Mouse (Mus musculus): ENCODE data around the gene Ptgdr2. TPM values are rescaled to one million over a fixed set of nuclear protein-coding genes. Genes with fewer than 3 reads are reported as not detected.

Gene Ptgdr2
- polyA plus RNA-seq, 1 experiment from 2014 or later: 0.18 TPM

DNA sequence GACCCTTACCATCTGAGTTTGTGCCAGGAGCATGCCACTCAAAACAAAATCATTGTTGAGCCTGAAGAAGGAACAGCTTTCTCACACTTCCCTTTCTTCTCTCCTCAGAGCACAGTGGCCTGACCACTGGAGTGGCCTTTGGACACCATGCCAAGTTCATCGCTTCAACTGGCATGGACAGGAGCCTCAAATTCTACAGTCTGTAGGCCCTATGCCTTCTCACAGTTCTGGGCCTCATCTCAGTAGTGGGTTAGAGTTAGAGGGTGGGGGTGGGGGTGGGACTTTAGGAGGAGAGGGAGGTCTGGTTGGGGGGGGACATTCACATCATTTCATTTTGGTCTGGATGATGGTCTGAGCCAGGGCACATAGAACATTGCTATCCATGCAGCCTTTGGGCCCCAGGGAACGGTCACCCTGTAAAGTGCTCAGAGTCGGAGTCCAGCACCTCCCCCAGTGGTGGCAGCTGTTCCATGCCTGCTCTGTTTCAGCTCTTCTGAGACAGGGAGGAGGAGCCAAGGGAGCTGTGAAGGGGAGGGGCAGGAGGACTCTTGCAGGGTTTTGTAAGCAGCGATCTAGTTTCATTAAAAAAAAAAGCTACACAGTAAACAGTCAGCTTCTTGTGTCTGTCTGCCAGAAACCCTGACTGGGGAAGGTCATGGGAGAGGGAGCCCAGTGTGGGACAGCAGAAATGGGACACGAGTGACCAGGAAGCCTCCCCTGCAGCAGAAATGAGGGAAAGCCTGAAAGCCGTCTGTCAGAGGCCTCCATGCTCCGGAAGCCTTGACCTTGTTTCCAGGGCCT lies 31.8 kb upstream of the Ptgdr2 start:
- Histone ChIP-seq H3K4me3 (replicated peaks; ENCODE audit: low read depth, low read length) (no peak overlapping the region), H3K4me2 (ENCODE audit: low read length) (no peak overlapping the region), H3K9ac (replicated peaks; ENCODE audit: low read length) (no peak overlapping the region), H3K4me1 (ENCODE audit: control insufficient read depth, insufficient read depth, low read length) (no peaks in the 10 kb centered on the region), H3K27me3 (ENCODE audit: control insufficient read depth, insufficient read depth, low read length) (no peaks in the 10 kb centered on the region), H3K36me3 (ENCODE audit: control insufficient read depth, insufficient read depth, low read length) (peaks cover 76% of the 10 kb centered on the region), H3K9me3 (ENCODE audit: control insufficient read depth, low read length) (no peaks in the 10 kb centered on the region), H3K27ac (replicated peaks; ENCODE audit: low read depth, low read length) (no peak overlapping the region)
- no peak for ATAC-seq (ENCODE audit: low FRiP score, low TSS enrichment)
- WGBS: 70% methylated on average over 7 of the region's 7 CpGs
- DNase-seq: no peak

DNA sequence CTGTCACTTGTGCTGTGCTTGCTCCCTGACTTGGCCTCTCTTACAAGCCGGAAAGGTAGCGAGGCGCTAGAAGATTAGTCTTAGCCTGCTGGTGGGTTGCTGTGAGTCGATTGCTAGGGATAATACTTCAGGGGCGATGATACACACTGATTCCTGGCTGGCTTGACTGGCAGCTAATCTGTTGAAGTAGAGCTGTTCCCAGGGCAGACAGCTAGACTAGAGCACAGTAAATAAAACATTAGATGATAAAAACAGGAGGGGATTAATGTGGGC lies 31.3 kb upstream of the Ptgdr2 start:
- no peaks in the 10 kb centered on the region for H3K9me3 ChIP-seq (ENCODE audit: control insufficient read depth, low read length)
- ATAC-seq (ENCODE audit: low FRiP score, low TSS enrichment): no peak
- H3K9ac ChIP-seq (replicated peaks; ENCODE audit: low read length): no peak overlapping the region
- peaks cover 71% of the 10 kb centered on the region for H3K36me3 ChIP-seq (ENCODE audit: control insufficient read depth, insufficient read depth, low read length)
- DNase-seq: no peak
- H3K4me1 ChIP-seq (ENCODE audit: control insufficient read depth, insufficient read depth, low read length): no peaks in the 10 kb centered on the region
- H3K27me3 ChIP-seq (ENCODE audit: control insufficient read depth, insufficient read depth, low read length): no peaks in the 10 kb centered on the region
- 84% methylated on average over 5 of the region's 5 CpGs for WGBS
- H3K4me3 ChIP-seq (replicated peaks; ENCODE audit: low read depth, low read length): no peak overlapping the region
- H3K27ac ChIP-seq (replicated peaks; ENCODE audit: low read depth, low read length): no peak overlapping the region
- no peak overlapping the region for H3K4me2 ChIP-seq (ENCODE audit: low read length)

DNA sequence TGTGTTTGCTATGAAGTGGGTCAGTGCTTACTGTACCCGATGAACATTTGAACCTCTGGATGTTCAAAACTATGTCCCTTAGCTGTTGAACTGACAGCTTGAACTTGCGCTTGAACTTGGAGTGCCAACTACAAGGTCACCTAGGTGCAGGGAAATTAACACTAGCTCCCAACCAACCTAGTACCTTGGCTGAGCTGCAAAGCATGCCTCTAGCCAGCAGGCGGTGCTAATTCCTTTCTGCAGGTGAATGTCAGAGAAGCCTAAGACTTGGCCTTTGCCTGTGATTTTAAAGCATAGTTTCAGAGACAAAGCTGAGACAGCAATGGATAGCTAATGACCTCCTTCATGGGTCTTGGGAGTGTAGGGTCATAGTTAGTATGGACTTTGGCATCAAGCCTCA lies 29.1 kb upstream of the Ptgdr2 start:
- no peak overlapping the region for H3K4me3 ChIP-seq (replicated peaks; ENCODE audit: low read depth, low read length)
- no peak overlapping the region for H3K9ac ChIP-seq (replicated peaks; ENCODE audit: low read length)
- H3K36me3 ChIP-seq (ENCODE audit: control insufficient read depth, insufficient read depth, low read length): peaks cover 49% of the 10 kb centered on the region
- H3K27me3 ChIP-seq (ENCODE audit: control insufficient read depth, insufficient read depth, low read length): no peaks in the 10 kb centered on the region
- no peak overlapping the region for H3K27ac ChIP-seq (replicated peaks; ENCODE audit: low read depth, low read length)
- H3K4me1 ChIP-seq (ENCODE audit: control insufficient read depth, insufficient read depth, low read length): no peaks in the 10 kb centered on the region
- ATAC-seq (ENCODE audit: low FRiP score, low TSS enrichment) (no peak), DNase-seq (peak; percentile 77)
- no peaks in the 10 kb centered on the region for H3K9me3 ChIP-seq (ENCODE audit: control insufficient read depth, low read length)
- WGBS: 52% methylated on average over 3 of the region's 3 CpGs
- H3K4me2 ChIP-seq (ENCODE audit: low read length): no peak overlapping the region

DNA sequence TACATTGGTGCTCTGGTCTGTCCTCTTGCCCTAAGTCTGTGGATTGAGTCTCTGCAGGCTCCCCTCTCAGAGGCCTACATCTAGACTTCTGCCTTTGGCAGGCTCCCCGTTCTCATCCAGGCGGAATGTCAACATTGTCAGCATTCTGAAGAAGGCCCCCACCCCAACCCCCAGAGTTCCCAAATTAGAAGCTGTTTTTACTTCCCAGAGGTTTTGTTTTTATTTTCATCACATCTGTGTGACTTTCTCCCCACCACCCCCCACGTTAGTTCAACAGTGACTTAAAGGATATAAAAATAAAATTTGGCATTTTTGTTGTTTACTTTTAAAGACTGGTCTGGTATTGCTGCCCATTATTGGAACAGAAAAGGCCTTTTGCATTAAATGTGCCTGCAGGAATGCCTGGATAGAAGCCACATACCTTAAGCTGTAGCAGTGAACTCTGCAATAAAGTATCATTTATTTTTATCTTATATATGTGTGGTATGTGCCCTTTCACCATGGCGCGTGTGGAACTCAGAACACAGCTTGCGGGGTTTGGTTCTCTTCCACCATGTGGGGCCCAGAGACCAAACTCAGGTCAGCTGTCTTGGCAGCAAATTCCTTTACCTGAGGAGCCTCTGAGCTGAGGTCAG lies 27.8 kb upstream of the Ptgdr2 start:
- Histone ChIP-seq H3K4me3 (replicated peaks; ENCODE audit: low read depth, low read length) (no peak overlapping the region), H3K4me2 (ENCODE audit: low read length) (no peak overlapping the region), H3K9ac (replicated peaks; ENCODE audit: low read length) (no peak overlapping the region), H3K4me1 (ENCODE audit: control insufficient read depth, insufficient read depth, low read length) (no peaks in the 10 kb centered on the region), H3K36me3 (ENCODE audit: control insufficient read depth, insufficient read depth, low read length) (peaks cover 36% of the 10 kb centered on the region), H3K27ac (replicated peaks; ENCODE audit: low read depth, low read length) (no peak overlapping the region), H3K27me3 (ENCODE audit: control insufficient read depth, insufficient read depth, low read length) (no peaks in the 10 kb centered on the region), H3K9me3 (ENCODE audit: control insufficient read depth, low read length) (no peaks in the 10 kb centered on the region)
- ATAC-seq (ENCODE audit: low FRiP score, low TSS enrichment) (no peak), DNase-seq (no peak)
- 90% methylated on average over 6 of the region's 6 CpGs for WGBS

DNA sequence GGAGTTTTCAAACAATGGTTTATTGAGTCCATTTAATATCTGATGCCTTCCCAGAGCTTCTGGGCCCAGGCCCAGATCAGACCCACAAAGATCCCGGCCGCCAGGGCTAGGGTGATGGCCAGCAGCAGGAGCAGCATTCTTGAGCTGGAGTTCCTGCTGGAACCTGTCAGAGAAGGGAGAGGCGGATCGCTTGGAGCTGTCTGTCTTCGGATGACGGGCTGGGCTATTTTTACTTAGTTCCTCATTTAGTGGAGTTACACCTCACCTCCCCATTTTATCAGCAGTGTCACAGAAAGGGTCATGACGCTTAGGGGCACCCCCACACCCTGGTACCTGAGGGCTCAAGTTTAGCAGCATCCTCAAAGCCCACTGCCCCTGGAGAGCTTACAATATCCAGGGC lies 22.7 kb upstream of the Ptgdr2 start:
- Histone ChIP-seq H3K27me3 (ENCODE audit: control insufficient read depth, insufficient read depth, low read length) (no peaks in the 10 kb centered on the region), H3K4me2 (ENCODE audit: low read length) (no peak overlapping the region), H3K27ac (replicated peaks; ENCODE audit: low read depth, low read length) (no peak overlapping the region), H3K36me3 (ENCODE audit: control insufficient read depth, insufficient read depth, low read length) (no peaks in the 10 kb centered on the region; the same call in 1 of the 2 replicates), H3K9me3 (ENCODE audit: control insufficient read depth, low read length) (no peaks in the 10 kb centered on the region), H3K9ac (replicated peaks; ENCODE audit: low read length) (no peak overlapping the region), H3K4me3 (replicated peaks; ENCODE audit: low read depth, low read length) (no peak overlapping the region), H3K4me1 (ENCODE audit: control insufficient read depth, insufficient read depth, low read length) (no peaks in the 10 kb centered on the region)
- DNase-seq: no peak
- ATAC-seq (ENCODE audit: low FRiP score, low TSS enrichment): no peak
- WGBS: 84% methylated on average over 7 of the region's 7 CpGs

DNA sequence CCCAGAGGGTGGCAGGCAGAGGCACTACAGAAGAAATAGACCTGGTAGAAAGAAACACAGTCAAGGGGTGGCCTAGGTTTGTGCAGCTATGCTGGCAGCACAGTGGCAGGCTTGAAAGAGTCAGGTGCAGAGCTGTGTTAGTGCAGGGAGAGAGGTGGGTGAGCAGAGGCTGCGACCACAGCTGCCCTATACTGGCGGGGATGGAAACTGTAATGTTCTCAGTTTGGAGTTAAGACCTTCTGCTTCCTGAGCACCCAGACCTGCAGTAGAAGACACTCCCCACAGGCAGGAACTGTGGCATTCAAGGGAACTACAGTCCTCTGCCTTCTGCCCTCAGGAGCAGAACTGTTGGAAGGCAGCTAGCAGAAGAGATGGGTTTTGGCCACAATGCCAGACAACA lies 22.1 kb upstream of the Ptgdr2 start:
- WGBS: 76% methylated on average over 2 of the region's 2 CpGs
- no peaks in the 10 kb centered on the region for H3K27me3 ChIP-seq (ENCODE audit: control insufficient read depth, insufficient read depth, low read length)
- no peak overlapping the region for H3K27ac ChIP-seq (replicated peaks; ENCODE audit: low read depth, low read length)
- no peak for DNase-seq
- H3K4me2 ChIP-seq (ENCODE audit: low read length): no peak overlapping the region
- ATAC-seq (ENCODE audit: low FRiP score, low TSS enrichment): no peak
- H3K4me1 ChIP-seq (ENCODE audit: control insufficient read depth, insufficient read depth, low read length): no peaks in the 10 kb centered on the region
- H3K9me3 ChIP-seq (ENCODE audit: control insufficient read depth, low read length): no peaks in the 10 kb centered on the region
- H3K9ac ChIP-seq (replicated peaks; ENCODE audit: low read length): no peak overlapping the region
- H3K36me3 ChIP-seq (ENCODE audit: control insufficient read depth, insufficient read depth, low read length): no peaks in the 10 kb centered on the region
- H3K4me3 ChIP-seq (replicated peaks; ENCODE audit: low read depth, low read length): no peak overlapping the region

DNA sequence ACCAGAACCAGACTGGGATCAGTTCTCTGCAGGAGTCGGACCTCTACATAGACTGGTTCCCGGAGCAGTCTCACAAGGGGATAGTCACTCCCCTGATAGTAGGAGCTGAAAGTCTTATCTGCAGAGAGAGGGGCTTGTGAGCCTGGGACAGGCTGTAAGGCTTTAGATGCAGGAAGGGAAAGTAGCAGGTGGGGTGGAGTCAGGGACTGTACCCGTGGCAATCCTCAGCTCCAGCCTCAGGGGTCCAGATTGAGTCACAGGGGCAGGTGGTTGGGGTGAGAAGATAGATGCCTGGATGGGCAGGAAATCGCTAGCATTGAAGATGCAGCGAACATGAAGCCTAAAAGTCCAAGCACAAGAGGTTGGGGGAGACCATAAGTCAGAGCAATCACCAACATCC lies 20.5 kb upstream of the Ptgdr2 start:
- WGBS: 69% methylated on average over 5 of the region's 5 CpGs

DNA sequence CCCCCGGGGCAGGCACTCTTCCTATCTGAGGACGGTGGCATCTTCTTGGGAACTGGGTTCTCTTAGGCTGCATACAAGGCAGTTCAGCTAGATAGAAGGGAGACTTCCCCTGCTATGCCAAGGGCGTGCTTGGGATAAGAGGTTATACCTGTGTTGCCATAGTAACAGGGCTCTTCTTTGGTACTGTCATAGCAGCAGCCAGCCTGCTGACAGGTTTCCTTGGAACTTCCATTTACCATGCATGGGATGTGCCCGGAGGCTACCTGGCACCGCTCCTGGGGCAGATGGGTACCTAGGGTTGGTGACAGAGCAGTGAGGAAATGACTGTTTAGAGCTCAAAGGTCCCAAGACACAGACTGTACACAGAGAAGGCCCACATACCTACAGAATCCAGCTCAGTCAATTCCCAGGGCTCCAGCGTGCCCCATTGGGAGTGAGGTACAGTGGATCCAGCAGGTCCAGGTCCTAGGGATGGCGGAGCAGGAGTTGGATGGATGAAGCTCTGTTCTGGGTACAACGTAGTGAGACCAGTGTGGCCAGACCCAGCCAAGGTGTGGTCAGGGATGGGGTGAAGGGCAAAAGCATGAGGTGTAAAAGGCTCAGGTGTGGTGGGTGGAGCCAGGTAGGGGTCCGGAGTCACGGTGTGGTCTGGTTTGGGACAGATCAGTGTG lies 18.5 kb upstream of the Ptgdr2 start:
- H3K4me1 ChIP-seq (ENCODE audit: control insufficient read depth, insufficient read depth, low read length): no peaks in the 10 kb centered on the region
- DNase-seq: peak; percentile 33
- no peak overlapping the region for H3K4me2 ChIP-seq (ENCODE audit: low read length)
- WGBS: 84% methylated on average over 10 of the region's 10 CpGs
- no peak overlapping the region for H3K9ac ChIP-seq (replicated peaks; ENCODE audit: low read length)
- H3K4me3 ChIP-seq (replicated peaks; ENCODE audit: low read depth, low read length): no peak overlapping the region
- no peaks in the 10 kb centered on the region for H3K9me3 ChIP-seq (ENCODE audit: control insufficient read depth, low read length)
- no peaks in the 10 kb centered on the region for H3K36me3 ChIP-seq (ENCODE audit: control insufficient read depth, insufficient read depth, low read length)
- no peak for ATAC-seq (ENCODE audit: low FRiP score, low TSS enrichment)
- H3K27me3 ChIP-seq (ENCODE audit: control insufficient read depth, insufficient read depth, low read length): no peaks in the 10 kb centered on the region
- no peak overlapping the region for H3K27ac ChIP-seq (replicated peaks; ENCODE audit: low read depth, low read length)

More for the DNA sequence above, 20.5 kb upstream of the Ptgdr2 start:
- Histone ChIP-seq H3K27ac (replicated peaks; ENCODE audit: low read depth, low read length) (no peak overlapping the region), H3K4me2 (ENCODE audit: low read length) (no peak overlapping the region), H3K27me3 (ENCODE audit: control insufficient read depth, insufficient read depth, low read length) (no peaks in the 10 kb centered on the region), H3K4me3 (replicated peaks; ENCODE audit: low read depth, low read length) (no peak overlapping the region), H3K9me3 (ENCODE audit: control insufficient read depth, low read length) (no peaks in the 10 kb centered on the region), H3K9ac (replicated peaks; ENCODE audit: low read length) (no peak overlapping the region), H3K4me1 (ENCODE audit: control insufficient read depth, insufficient read depth, low read length) (no peaks in the 10 kb centered on the region), H3K36me3 (ENCODE audit: control insufficient read depth, insufficient read depth, low read length) (no peaks in the 10 kb centered on the region)
- DNase-seq (no peak), ATAC-seq (ENCODE audit: low FRiP score, low TSS enrichment) (no peak)

DNA sequence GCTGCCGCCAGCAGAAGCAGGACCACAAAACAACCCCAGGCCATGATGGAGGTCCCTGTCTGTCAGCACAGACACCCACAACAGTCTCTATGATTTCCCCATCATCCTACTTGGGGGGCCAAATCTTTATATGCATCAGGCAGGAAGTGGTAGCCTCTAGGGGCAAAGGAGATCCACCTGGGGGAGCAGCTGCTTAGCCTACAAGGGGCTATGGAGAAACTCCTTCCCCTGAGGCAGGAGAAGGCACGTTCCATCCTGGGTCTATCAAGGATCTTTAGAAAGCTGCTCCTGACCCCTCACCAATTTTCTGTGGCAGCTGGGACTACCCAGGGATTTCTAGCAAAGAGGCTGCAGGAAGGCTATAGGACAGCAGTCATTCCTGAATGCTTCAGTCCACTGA lies 16.4 kb upstream of the Ptgdr2 start, which contains the start of gene Zp1:
Gene Zp1 (minus strand): TSS at position 101 of the 400 bp plus-strand sequence.
- Histone ChIP-seq H3K9ac (replicated peaks; ENCODE audit: low read length) (no peak within 1 kb of the TSS), H3K4me1 (ENCODE audit: control insufficient read depth, insufficient read depth, low read length) (no peaks in the 10 kb centered on the region), H3K4me3 (replicated peaks; ENCODE audit: low read depth, low read length) (no peak within 1 kb of the TSS), H3K27ac (replicated peaks; ENCODE audit: low read depth, low read length) (no peak within 1 kb of the TSS), H3K4me2 (ENCODE audit: low read length) (no peak within 1 kb of the TSS), H3K27me3 (ENCODE audit: control insufficient read depth, insufficient read depth, low read length) (no peaks in the 10 kb centered on the region), H3K9me3 (ENCODE audit: control insufficient read depth, low read length) (no peaks in the 10 kb centered on the region), H3K36me3 (ENCODE audit: control insufficient read depth, insufficient read depth, low read length) (no peaks in the 10 kb centered on the region)
- DNase-seq: no peak
- 70% methylated on average over 2 of the region's 2 CpGs for WGBS
- ATAC-seq (ENCODE audit: low FRiP score, low TSS enrichment): no peak
